Mouse (Mus musculus): ENCODE measurements at regions not wholly inside any gene's neighbourhood (a gene's known extent, or its start where the extent isn't known, plus 50 kb on each side); places are given as distances from the start of the nearest gene placed in this dataset.
A peak's percentile ranks its signal among the peaks of the same experiment; 100 is the strongest.

GRCm38 (mm10) chr11:109047483-109048110, 96.6 kb downstream of the E030025P04Rik start:
- DNase-seq (ENCODE audit: low spot score) (no peak), ATAC-seq (no peak)
- no peaks in the 10 kb centered on the region for H3K9me3 ChIP-seq (replicated peaks; ENCODE audit: control insufficient read depth, low read length)
- H3K36me3 ChIP-seq (ENCODE audit: control insufficient read depth, insufficient read depth, low read length): no peaks in the 10 kb centered on the region
- no peaks in the 10 kb centered on the region for H3K27me3 ChIP-seq (replicated peaks; ENCODE audit: control insufficient read depth, insufficient read depth, low read length)
- no peaks in the 10 kb centered on the region for H3K4me1 ChIP-seq (ENCODE audit: control insufficient read depth, insufficient read depth, low read length)
- H3K4me3 ChIP-seq (ENCODE audit: low read depth, low read length): no peak overlapping the region
- H3K9ac ChIP-seq (ENCODE audit: low read length): no peak overlapping the region
- no peak overlapping the region for H3K4me2 ChIP-seq (ENCODE audit: low read length)
- 83% methylated on average over 4 of the region's 4 CpGs for WGBS
- H3K27ac ChIP-seq (ENCODE audit: low read depth, low read length): no peak overlapping the region

GRCm38 (mm10) chr11:109046446-109046845, 97.7 kb downstream of the E030025P04Rik start:
- WGBS: 57% methylated on average over 1 of the region's 1 CpGs
- Histone ChIP-seq H3K36me3 (ENCODE audit: control insufficient read depth, insufficient read depth, low read length) (no peaks in the 10 kb centered on the region), H3K9me3 (replicated peaks; ENCODE audit: control insufficient read depth, low read length) (no peaks in the 10 kb centered on the region), H3K4me3 (ENCODE audit: low read depth, low read length) (no peak overlapping the region), H3K9ac (ENCODE audit: low read length) (no peak overlapping the region), H3K27ac (ENCODE audit: low read depth, low read length) (no peak overlapping the region), H3K27me3 (replicated peaks; ENCODE audit: control insufficient read depth, insufficient read depth, low read length) (no peaks in the 10 kb centered on the region), H3K4me1 (ENCODE audit: control insufficient read depth, insufficient read depth, low read length) (no peaks in the 10 kb centered on the region; the same call in 1 of the 2 replicates), H3K4me2 (ENCODE audit: low read length) (no peak overlapping the region)
- DNase-seq (ENCODE audit: low spot score) (no peak), ATAC-seq (no peak)

- Histone ChIP-seq H3K9ac (ENCODE audit: low read length) (no peak overlapping the region), H3K4me1 (ENCODE audit: control insufficient read depth, insufficient read depth, low read length) (peaks cover 8% of the 10 kb centered on the region; the same call in 1 of the 2 replicates), H3K27ac (ENCODE audit: low read depth, low read length) (0 out of 2 replicates have a peak overlapping the region, but pooled peaks have one; percentile 27), H3K27me3 (replicated peaks; ENCODE audit: control insufficient read depth, insufficient read depth, low read length) (no peaks in the 10 kb centered on the region), H3K36me3 (ENCODE audit: control insufficient read depth, insufficient read depth, low read length) (no peaks in the 10 kb centered on the region), H3K9me3 (replicated peaks; ENCODE audit: control insufficient read depth, low read length) (no peaks in the 10 kb centered on the region), H3K4me3 (ENCODE audit: low read depth, low read length) (no peak overlapping the region), H3K4me2 (ENCODE audit: low read length) (no peak overlapping the region)
- DNase-seq (ENCODE audit: low spot score): peak; percentile 65
- 14% methylated on average over 7 of the region's 7 CpGs for WGBS
- ATAC-seq: peak; percentile 73; the same call in 1 of the 2 replicates
Measured at GRCm38 (mm10) chr11:109040519-109040916, 103.7 kb downstream of the E030025P04Rik start.

GRCm38 (mm10) chr11:109039792-109040518, 104.2 kb downstream of the E030025P04Rik start:
- no peak overlapping the region for H3K9ac ChIP-seq (ENCODE audit: low read length)
- H3K27ac ChIP-seq (ENCODE audit: low read depth, low read length): no peak overlapping the region
- H3K4me1 ChIP-seq (ENCODE audit: control insufficient read depth, insufficient read depth, low read length): peaks cover 8% of the 10 kb centered on the region; the same call in 1 of the 2 replicates
- no peaks in the 10 kb centered on the region for H3K9me3 ChIP-seq (replicated peaks; ENCODE audit: control insufficient read depth, low read length)
- no peak overlapping the region for H3K4me2 ChIP-seq (ENCODE audit: low read length)
- no peaks in the 10 kb centered on the region for H3K36me3 ChIP-seq (ENCODE audit: control insufficient read depth, insufficient read depth, low read length)
- H3K4me3 ChIP-seq (ENCODE audit: low read depth, low read length): no peak overlapping the region
- no peaks in the 10 kb centered on the region for H3K27me3 ChIP-seq (replicated peaks; ENCODE audit: control insufficient read depth, insufficient read depth, low read length)
- DNase-seq (ENCODE audit: low spot score): peak; percentile 29
- WGBS: 33% methylated on average over 6 of the region's 6 CpGs
- ATAC-seq: peak; percentile 42; the same call in 1 of the 2 replicates

- Histone ChIP-seq H3K36me3 (ENCODE audit: control insufficient read depth, insufficient read depth, low read length) (no peaks in the 10 kb centered on the region), H3K9ac (ENCODE audit: low read length) (no peak overlapping the region), H3K9me3 (replicated peaks; ENCODE audit: control insufficient read depth, low read length) (no peaks in the 10 kb centered on the region), H3K27ac (ENCODE audit: low read depth, low read length) (no peak overlapping the region), H3K4me1 (ENCODE audit: control insufficient read depth, insufficient read depth, low read length) (peaks cover 8% of the 10 kb centered on the region; the same call in 1 of the 2 replicates), H3K4me3 (ENCODE audit: low read depth, low read length) (no peak overlapping the region), H3K4me2 (ENCODE audit: low read length) (no peak overlapping the region), H3K27me3 (replicated peaks; ENCODE audit: control insufficient read depth, insufficient read depth, low read length) (no peaks in the 10 kb centered on the region)
- 75% methylated on average over 10 of the region's 10 CpGs for WGBS
- no peak for ATAC-seq
- no peak for DNase-seq (ENCODE audit: low spot score)
Measured at GRCm38 (mm10) chr11:109039060-109039791, 104.9 kb downstream of the E030025P04Rik start.

- H3K27me3 ChIP-seq (replicated peaks; ENCODE audit: control insufficient read depth, insufficient read depth, low read length): no peaks in the 10 kb centered on the region
- H3K4me1 ChIP-seq (ENCODE audit: control insufficient read depth, insufficient read depth, low read length): peaks cover 15% of the 10 kb centered on the region
- H3K36me3 ChIP-seq (ENCODE audit: control insufficient read depth, insufficient read depth, low read length): no peaks in the 10 kb centered on the region
- DNase-seq (ENCODE audit: low spot score): no peak
- no peak overlapping the region for H3K27ac ChIP-seq (ENCODE audit: low read depth, low read length)
- WGBS: 84% methylated on average over 7 of the region's 7 CpGs
- H3K4me3 ChIP-seq (ENCODE audit: low read depth, low read length): no peak overlapping the region
- H3K4me2 ChIP-seq (ENCODE audit: low read length): no peak overlapping the region
- ATAC-seq: no peak
- no peaks in the 10 kb centered on the region for H3K9me3 ChIP-seq (replicated peaks; ENCODE audit: control insufficient read depth, low read length)
- H3K9ac ChIP-seq (ENCODE audit: low read length): no peak overlapping the region
Measured at GRCm38 (mm10) chr11:109038136-109038535, 106.0 kb downstream of the E030025P04Rik start.

GRCm38 (mm10) chr11:109034596-109034995, 109.6 kb downstream of the E030025P04Rik start:
- H3K36me3 ChIP-seq (ENCODE audit: control insufficient read depth, insufficient read depth, low read length): no peaks in the 10 kb centered on the region
- H3K4me2 ChIP-seq (ENCODE audit: low read length): no peak overlapping the region
- H3K9me3 ChIP-seq (replicated peaks; ENCODE audit: control insufficient read depth, low read length): no peaks in the 10 kb centered on the region
- DNase-seq (ENCODE audit: low spot score) (no peak), ATAC-seq (no peak)
- H3K27ac ChIP-seq (ENCODE audit: low read depth, low read length): no peak overlapping the region
- H3K9ac ChIP-seq (ENCODE audit: low read length): no peak overlapping the region
- no peaks in the 10 kb centered on the region for H3K27me3 ChIP-seq (replicated peaks; ENCODE audit: control insufficient read depth, insufficient read depth, low read length)
- WGBS: 73% methylated on average over 1 of the region's 1 CpGs
- H3K4me3 ChIP-seq (ENCODE audit: low read depth, low read length): no peak overlapping the region
- peaks cover 8% of the 10 kb centered on the region for H3K4me1 ChIP-seq (ENCODE audit: control insufficient read depth, insufficient read depth, low read length)

GRCm38 (mm10) chr11:109034072-109034471, 110.1 kb downstream of the E030025P04Rik start:
- no peaks in the 10 kb centered on the region for H3K36me3 ChIP-seq (ENCODE audit: control insufficient read depth, insufficient read depth, low read length)
- ATAC-seq (0 out of 2 replicates have a peak, but pooled peaks have one; percentile 14), DNase-seq (ENCODE audit: low spot score) (peak; percentile 65)
- H3K4me2 ChIP-seq (ENCODE audit: low read length): no peak overlapping the region
- WGBS: 8% methylated on average over 4 of the region's 4 CpGs
- no peak overlapping the region for H3K27ac ChIP-seq (ENCODE audit: low read depth, low read length)
- no peaks in the 10 kb centered on the region for H3K9me3 ChIP-seq (replicated peaks; ENCODE audit: control insufficient read depth, low read length)
- peaks cover 7% of the 10 kb centered on the region for H3K4me1 ChIP-seq (ENCODE audit: control insufficient read depth, insufficient read depth, low read length)
- H3K4me3 ChIP-seq (ENCODE audit: low read depth, low read length): no peak overlapping the region
- no peaks in the 10 kb centered on the region for H3K27me3 ChIP-seq (replicated peaks; ENCODE audit: control insufficient read depth, insufficient read depth, low read length)
- H3K9ac ChIP-seq (ENCODE audit: low read length): no peak overlapping the region

Measured in forebrain, embryonic 14.5 days (tissue).